Mouse (Mus musculus) ES-E14 (cell line): ENCODE data around the gene Gm17622. TPM values are rescaled to one million over a fixed set of nuclear protein-coding genes. Genes with fewer than 3 reads are reported as not detected.

Source experiments
- DNase-seq: peaks from one replicate; pipeline ENCODE4 v3.0.0-alpha.2; 2013; ENCODE audit warnings: low read depth, low spot score
- H3K27ac ChIP-seq: 2 replicates; pipeline ENCODE4 v1.5.1; 2012; ENCODE audit warnings: low read depth, mild to moderate bottlenecking, low read length, moderate library complexity, mixed read lengths; ENCODE audit not compliant: poor library complexity, insufficient read depth, severe bottlenecking
- H3K36me3 ChIP-seq: 2 replicates; pipeline ENCODE4 v1.6.1; 2012; ENCODE audit warnings: mild to moderate bottlenecking, low read length, moderate library complexity, mixed read lengths; ENCODE audit not compliant: control insufficient read depth, poor library complexity, insufficient read depth, severe bottlenecking
- H3K4me1 ChIP-seq, 2 experiments: fragments of 150-350 bp in 1 of 2; sonication (generic) in 1 of 2; 2 replicates each; pipeline ENCODE4 v1.6.1; 2012; ENCODE audit warnings: low read length in 2 of 2, mild to moderate bottlenecking in 1 of 2, mixed read lengths in 1 of 2; ENCODE audit not compliant: control insufficient read depth in 2 of 2, insufficient read depth in 2 of 2, poor library complexity in 1 of 2
- H3K4me3 ChIP-seq, 2 experiments: fragments of 150-350 bp in 1 of 2; sonication (generic) in 1 of 2; 2 replicates each; pipeline ENCODE4 v1.5.1; 2012; ENCODE audit warnings: low read length in 2 of 2, low read depth in 1 of 2, mild to moderate bottlenecking in 1 of 2, mixed read lengths in 1 of 2; ENCODE audit not compliant: insufficient read depth in 1 of 2, poor library complexity in 1 of 2, severe bottlenecking in 1 of 2
- H3K9ac ChIP-seq: 2 replicates; pipeline ENCODE4 v1.6.1; 2012; ENCODE audit warnings: low read depth, mild to moderate bottlenecking, low read length, mixed read lengths; ENCODE audit not compliant: poor library complexity, insufficient read depth, severe bottlenecking
- H3K9me3 ChIP-seq: fragments of 150-350 bp; sonication (generic); 2 replicates; pipeline ENCODE4 v1.6.1; 2012; ENCODE audit warnings: low read depth, mild to moderate bottlenecking, low read length; ENCODE audit not compliant: control insufficient read depth, insufficient read depth
- CHD2 ChIP-seq: IDR thresholded peaks from 2 replicates; pipeline ENCODE4 v1.6.1; 2014; ENCODE audit warnings: mild to moderate bottlenecking, low read depth, low read length, inconsistent platforms
- HCFC1 ChIP-seq: IDR thresholded peaks from 2 replicates; pipeline ENCODE4 v1.6.1; 2012; ENCODE audit warnings: low read length, inconsistent platforms, borderline replicate concordance; ENCODE audit not compliant: insufficient read depth
- MAFK ChIP-seq: IDR thresholded peaks from 2 replicates; pipeline ENCODE4 v1.6.1; 2014; ENCODE audit warnings: mild to moderate bottlenecking, low read depth, low read length, inconsistent platforms; ENCODE audit not compliant: insufficient read depth
- ZC3H11A ChIP-seq: IDR thresholded peaks from 2 replicates; pipeline ENCODE4 v1.6.1; 2012; ENCODE audit warnings: low read depth, mild to moderate bottlenecking, inconsistent platforms, low read length, borderline replicate concordance
- ZNF384 ChIP-seq: IDR thresholded peaks from 2 replicates; pipeline ENCODE4 v1.6.1; 2012; ENCODE audit warnings: low read depth, low read length, inconsistent platforms
- in situ Hi-C, 2 experiments: fragments of 600-800 bp; cut with MboI; formaldehyde crosslinking; loops; one replicate each; pipeline ENCODE4 v1.15.1; 2025; ENCODE audit warnings: low sequenced_read_pairs in 2 of 2, inconsistent platforms in 1 of 2; ENCODE audit not compliant: unreplicated experiment in 2 of 2
- total RNA-seq: library from RNA; depleted of rRNA; stranded (reverse); fragments of 300-350 nt; gene quantifications from 2 replicates; pipeline ENCODE4 v1.2.3, GENCODE M21; 2012; rRNA removed

Gm17622 gene
- not detected in 2 replicates for total RNA-seq

DNA sequence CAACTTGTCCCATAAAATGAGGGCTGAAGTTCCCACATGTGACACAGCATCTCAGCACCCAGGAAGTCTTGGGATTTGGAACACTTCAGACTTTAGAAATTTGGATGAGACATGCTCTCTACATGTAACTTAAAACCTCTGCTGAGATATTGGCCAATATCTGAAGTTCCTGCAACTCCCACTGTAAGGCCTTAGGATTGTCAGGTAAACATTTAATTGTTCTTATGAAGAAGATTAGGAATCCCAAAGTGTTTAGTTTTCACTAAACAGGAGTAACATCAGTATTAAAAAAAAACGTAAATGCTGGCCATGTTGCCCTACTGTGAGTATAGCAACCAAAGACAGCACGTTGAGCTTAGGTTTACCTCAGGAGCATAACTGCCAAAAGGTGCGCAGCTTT, at the start of gene Gm17622:
Gm17622 (plus strand) TSS at position 301 of the 400 bp plus-strand sequence.
- H3K4me3 ChIP-seq, result no peak within 1 kb of the TSS
- DNase-seq, result no peak
- peaks cover 10% of the 10 kb centered on the region for H3K36me3 ChIP-seq
- TF ChIP-seq ZNF384 (no peak), MAFK (no peak), ZC3H11A (no peak), CHD2 (no peak), HCFC1 (no peak)
- H3K9ac ChIP-seq, result no peak within 1 kb of the TSS
- no peak within 1 kb of the TSS for H3K27ac ChIP-seq
- no peaks in the 10 kb centered on the region for H3K4me1 ChIP-seq
- no peaks in the 10 kb centered on the region for H3K9me3 ChIP-seq
- in situ Hi-C loops, result no loop called here

DNA sequence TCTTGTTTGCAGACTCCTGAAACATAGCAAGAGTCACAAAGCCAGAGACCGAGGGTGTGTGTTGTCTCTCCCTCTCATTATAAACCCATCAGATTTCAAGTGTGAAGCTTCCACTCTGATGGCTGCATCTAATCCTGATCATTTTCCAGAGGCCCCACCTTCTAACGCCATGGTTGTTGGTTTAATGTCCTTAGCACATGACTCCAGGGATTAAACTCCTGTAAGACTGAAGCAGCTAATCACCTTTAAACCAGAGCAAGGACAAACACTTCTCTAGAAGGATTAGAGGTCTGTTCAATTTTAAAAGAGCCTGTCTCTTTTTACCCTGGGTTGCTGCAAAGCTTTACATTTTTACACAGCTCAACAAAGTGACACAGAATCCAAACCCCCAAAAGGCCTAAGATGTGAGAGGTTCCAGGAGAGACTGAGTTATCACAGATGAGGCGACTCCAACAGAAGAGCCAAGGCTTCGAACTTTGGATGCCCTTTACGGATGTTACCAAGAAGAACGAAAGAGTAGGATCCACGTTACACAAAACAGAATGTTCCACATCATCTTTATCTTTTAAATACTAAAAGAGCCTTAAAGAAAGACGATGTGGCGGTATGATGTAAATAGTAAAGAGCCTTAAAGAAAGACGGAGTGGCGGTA, 40.2 kb upstream of the Gm17622 start:
- H3K9ac ChIP-seq, result no peak overlapping the region
- no peaks in the 10 kb centered on the region for H3K36me3 ChIP-seq
- H3K9me3 ChIP-seq, result no peaks in the 10 kb centered on the region
- no peak for DNase-seq
- in situ Hi-C loops, result no loop called here
- no peak overlapping the region for H3K4me3 ChIP-seq
- no peak overlapping the region for H3K27ac ChIP-seq
- no peaks in the 10 kb centered on the region for H3K4me1 ChIP-seq
- TF ChIP-seq HCFC1 (no peak), MAFK (no peak), ZC3H11A (no peak), CHD2 (no peak), ZNF384 (no peak)

- Histone ChIP-seq H3K4me3 (no peak overlapping the region), H3K9ac (no peak overlapping the region), H3K27ac (no peak overlapping the region), H3K36me3 (no peaks in the 10 kb centered on the region), H3K4me1 (no peaks in the 10 kb centered on the region), H3K9me3 (no peaks in the 10 kb centered on the region)
- in situ Hi-C loops, result no loop called here
- TF ChIP-seq ZNF384 (no peak), MAFK (no peak), ZC3H11A (no peak), CHD2 (no peak)
- no peak for DNase-seq
These were observed 39.7 kb upstream of the Gm17622 start for GRCm38 (mm10) chr13:96450869-96451268.

DNA sequence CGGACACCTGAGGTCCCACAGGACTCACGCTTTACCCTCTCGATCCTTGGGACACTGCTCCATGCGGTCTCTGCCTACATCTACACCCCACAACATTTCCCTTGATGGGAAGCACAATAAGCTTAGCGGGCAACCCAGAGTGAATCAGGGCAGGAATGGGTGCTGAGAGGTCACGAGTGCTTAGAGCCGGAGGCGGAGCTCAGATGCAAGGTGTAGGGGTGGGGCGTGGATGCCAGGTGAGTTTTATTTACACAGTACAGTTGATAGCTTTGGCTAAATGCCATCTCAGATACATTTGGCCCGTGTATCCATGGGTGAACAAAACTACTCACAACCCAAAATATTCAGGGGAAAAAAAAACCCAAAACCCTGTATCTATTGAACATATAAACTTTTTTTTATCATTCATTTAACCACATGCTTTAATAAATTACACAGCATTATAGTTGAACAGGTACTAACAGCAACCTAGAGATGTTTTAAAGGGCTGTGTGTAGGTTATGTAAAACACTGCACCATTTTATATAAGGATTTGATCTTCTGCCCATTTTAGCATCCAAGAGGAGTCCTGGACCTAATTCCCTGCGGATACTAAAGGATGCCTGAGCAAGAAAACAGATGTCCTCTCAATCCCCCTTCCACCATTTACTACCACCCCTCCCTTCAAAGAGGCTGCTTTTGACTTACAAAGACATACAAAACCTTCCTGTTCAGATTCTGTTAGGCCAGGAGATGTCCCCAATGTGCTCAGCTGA, 39.0 kb upstream of the Gm17622 start:
- no peak for DNase-seq
- Histone ChIP-seq H3K4me1 (no peaks in the 10 kb centered on the region), H3K9ac (no peak overlapping the region), H3K9me3 (no peaks in the 10 kb centered on the region), H3K4me3 (no peak overlapping the region), H3K27ac (no peak overlapping the region), H3K36me3 (no peaks in the 10 kb centered on the region)
- TF ChIP-seq CHD2 (no peak), HCFC1 (no peak), MAFK (no peak), ZNF384 (no peak), ZC3H11A (no peak)
- in situ Hi-C loops, result no loop called here
